Mouse (Mus musculus) heart, embryonic 12.5 days (tissue): ENCODE data around the gene Adamts16. TPM values are rescaled to one million over a fixed set of nuclear protein-coding genes. Genes with fewer than 3 reads are reported as not detected.

Experiments used
- ATAC-seq: fragments of 200-750 bp; cut with Nextera tagmentation; 2 replicates; pipeline ENCODE4 v1.8.0; 2017; ENCODE audit warnings: moderate TSS enrichment, moderate library complexity; ENCODE audit not compliant: insufficient number of reproducible peaks, low FRiP score
- H3K27ac ChIP-seq: fragments of 300-500 bp; sonication (generic); 2 replicates; pipeline ENCODE4 v1.5.1; 2016; ENCODE audit warnings: mild to moderate bottlenecking, moderate library complexity; ENCODE audit not compliant: poor library complexity, severe bottlenecking
- H3K27me3 ChIP-seq: fragments of 300-500 bp; sonication (generic); replicated peaks from 2 replicates; pipeline ENCODE4 v1.6.1; 2016; ENCODE audit warnings: mild to moderate bottlenecking, moderate library complexity
- H3K36me3 ChIP-seq: fragments of 300-500 bp; sonication (generic); 2 replicates; pipeline ENCODE4 v1.6.1; 2016; ENCODE audit warnings: mild to moderate bottlenecking, moderate library complexity
- H3K4me1 ChIP-seq: fragments of 300-500 bp; sonication (generic); replicated peaks from 2 replicates; pipeline ENCODE4 v1.6.1; 2016; ENCODE audit warnings: mild to moderate bottlenecking
- H3K4me2 ChIP-seq: fragments of 300-500 bp; sonication (generic); 2 replicates; pipeline ENCODE4 v1.6.1; 2016; ENCODE audit warnings: mild to moderate bottlenecking, moderate library complexity
- H3K4me3 ChIP-seq: fragments of 300-500 bp; sonication (generic); 2 replicates; pipeline ENCODE4 v1.5.1; 2016; ENCODE audit warnings: mild to moderate bottlenecking
- H3K9ac ChIP-seq: fragments of 300-500 bp; sonication (generic); 2 replicates; pipeline ENCODE4 v1.6.1; 2016; ENCODE audit warnings: mild to moderate bottlenecking, moderate library complexity
- H3K9me3 ChIP-seq: fragments of 300-500 bp; sonication (generic); replicated peaks from 2 replicates; pipeline ENCODE4 v1.6.1; 2016; ENCODE audit warnings: mild to moderate bottlenecking, moderate library complexity
- WGBS: fragments of 180-500 bp; shearing (Covaris S2); methylation state at CpG from one replicate; pipeline ENCODE4 v1.1.7; 2016; 5-methylcytosine and 5-hydroxymethylcytosine counted together
- polyA plus RNA-seq: library from polyadenylated mRNA; unstranded; fragments of >200 nt; fragmentation: Nextera tagmentation; extraction: Ambion mirVana; gene quantifications from 2 replicates; pipeline ENCODE4 v1.2.1, GENCODE M21; 2016

Gene Adamts16
- polyA plus RNA-seq, 1 experiment from 2014 or later: 0.14 TPM

DNA sequence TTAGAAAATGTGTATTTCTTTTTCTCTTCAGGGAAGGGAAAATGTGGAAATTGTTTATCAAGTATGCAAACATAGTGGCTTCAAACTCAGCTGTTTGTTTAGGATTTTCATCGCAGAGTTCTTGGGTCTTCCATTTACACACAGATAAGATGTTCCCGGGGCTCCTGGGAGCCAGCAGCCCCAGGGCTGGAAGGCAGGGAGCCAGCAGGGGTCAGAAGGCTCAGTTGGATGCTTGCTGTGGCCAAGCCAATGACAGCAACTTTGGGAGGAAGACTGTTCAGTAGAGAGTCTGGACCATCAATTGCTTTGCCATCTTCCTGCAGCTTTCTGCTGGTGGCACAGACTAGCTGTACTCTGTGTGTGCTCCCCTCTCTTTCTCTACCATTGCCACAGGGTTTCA is 108.4 kb downstream of the Adamts16 start:
- ATAC-seq: no peak
- H3K27me3 ChIP-seq: peaks cover 16% of the 10 kb centered on the region; the same call in 1 of the 2 replicates
- H3K27ac ChIP-seq: no peak overlapping the region
- H3K9ac ChIP-seq: no peak overlapping the region
- 25% methylated on average over 2 of the region's 2 CpGs for WGBS
- H3K9me3 ChIP-seq: no peaks in the 10 kb centered on the region
- H3K4me3 ChIP-seq: no peak overlapping the region
- H3K4me1 ChIP-seq: peaks cover 23% of the 10 kb centered on the region
- H3K4me2 ChIP-seq: no peak overlapping the region
- no peaks in the 10 kb centered on the region for H3K36me3 ChIP-seq

DNA sequence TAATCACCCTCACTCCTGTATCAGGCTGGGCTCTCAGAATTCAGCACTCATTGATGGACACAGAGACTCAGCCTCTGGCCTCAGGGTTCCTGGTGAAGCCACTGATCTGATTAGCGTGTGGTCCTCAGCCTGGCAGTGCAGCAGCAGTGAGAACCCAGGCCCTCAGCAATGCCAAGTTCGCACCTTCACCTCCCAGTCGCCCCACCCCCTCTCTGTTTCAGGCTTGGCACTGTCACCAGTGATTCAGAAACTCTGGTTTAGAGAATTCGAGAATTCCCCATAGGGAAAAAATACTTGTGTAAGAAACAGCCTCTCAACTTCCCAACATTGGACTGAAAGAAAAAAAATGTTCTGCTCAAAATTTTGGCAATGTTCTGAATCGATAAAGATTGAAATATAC is 108.8 kb downstream of the Adamts16 start:
- Histone ChIP-seq H3K4me3 (no peak overlapping the region), H3K4me2 (no peak overlapping the region), H3K9me3 (no peaks in the 10 kb centered on the region), H3K9ac (no peak overlapping the region), H3K36me3 (no peaks in the 10 kb centered on the region), H3K27me3 (peaks cover 12% of the 10 kb centered on the region; the same call in 1 of the 2 replicates), H3K4me1 (peaks cover 23% of the 10 kb centered on the region), H3K27ac (no peak overlapping the region)
- WGBS: 67% methylated on average over 5 of the region's 5 CpGs
- no peak for ATAC-seq

DNA sequence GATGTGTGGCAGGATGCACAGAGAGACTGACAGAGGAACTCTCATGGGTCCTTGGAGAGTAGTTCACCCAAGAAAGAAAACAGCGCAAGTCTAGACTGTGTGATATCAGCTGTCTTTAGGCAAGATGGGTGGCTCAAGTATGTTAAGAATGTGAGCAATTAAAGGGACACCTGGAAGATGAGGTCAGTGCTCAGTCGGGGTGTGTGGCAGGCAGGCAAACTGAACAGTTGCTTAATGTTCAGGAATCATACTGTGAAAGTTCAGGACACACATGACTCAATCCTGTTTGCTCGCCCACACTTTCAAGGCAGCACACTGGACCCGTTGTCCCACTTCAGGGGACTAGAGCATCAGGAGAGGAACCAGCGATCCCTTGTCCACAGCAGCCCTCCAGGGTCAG is 110.3 kb downstream of the Adamts16 start:
- Histone ChIP-seq H3K27me3 (peaks cover 10% of the 10 kb centered on the region; the same call in 1 of the 2 replicates), H3K9me3 (no peaks in the 10 kb centered on the region), H3K4me2 (no peak overlapping the region), H3K36me3 (no peaks in the 10 kb centered on the region), H3K4me3 (no peak overlapping the region), H3K27ac (no peak overlapping the region), H3K9ac (no peak overlapping the region), H3K4me1 (peaks cover 14% of the 10 kb centered on the region)
- WGBS: 58% methylated on average over 5 of the region's 5 CpGs
- ATAC-seq: no peak

GRCm38 (mm10) chr13:70729996-70730395 is 111.6 kb downstream of the Adamts16 start:
- 0 out of 2 replicates have a peak, but pooled peaks cover 11% of the 10 kb centered on the region for H3K4me1 ChIP-seq
- ATAC-seq: no peak
- H3K9ac ChIP-seq: no peak overlapping the region
- H3K36me3 ChIP-seq: no peaks in the 10 kb centered on the region
- no peak overlapping the region for H3K4me2 ChIP-seq
- no peaks in the 10 kb centered on the region for H3K9me3 ChIP-seq
- H3K27ac ChIP-seq: no peak overlapping the region
- WGBS: 44% methylated on average over 5 of the region's 5 CpGs
- peaks cover 10% of the 10 kb centered on the region; the same call in 1 of the 2 replicates for H3K27me3 ChIP-seq
- no peak overlapping the region for H3K4me3 ChIP-seq

- Histone ChIP-seq H3K27ac (no peak overlapping the region), H3K4me1 (peaks cover 21% of the 10 kb centered on the region), H3K9ac (no peak overlapping the region), H3K9me3 (no peaks in the 10 kb centered on the region), H3K4me2 (no peak overlapping the region), H3K27me3 (peaks cover 6% of the 10 kb centered on the region; the same call in 1 of the 2 replicates), H3K36me3 (no peaks in the 10 kb centered on the region), H3K4me3 (no peak overlapping the region)
- WGBS: 81% methylated on average over 3 of the region's 3 CpGs
- no peak for ATAC-seq
Observed at GRCm38 (mm10) chr13:70726249-70726648, 115.4 kb downstream of the Adamts16 start.

GRCm38 (mm10) chr13:70724635-70725034 is 117.0 kb downstream of the Adamts16 start:
- Histone ChIP-seq H3K4me1 (peaks cover 22% of the 10 kb centered on the region), H3K4me2 (no peak overlapping the region), H3K4me3 (no peak overlapping the region), H3K27ac (no peak overlapping the region), H3K9me3 (no peaks in the 10 kb centered on the region), H3K9ac (no peak overlapping the region), H3K36me3 (no peaks in the 10 kb centered on the region), H3K27me3 (0 out of 2 replicates have a peak, but pooled peaks cover 4% of the 10 kb centered on the region)
- no peak for ATAC-seq
- WGBS: 15% methylated on average over 3 of the region's 3 CpGs

DNA sequence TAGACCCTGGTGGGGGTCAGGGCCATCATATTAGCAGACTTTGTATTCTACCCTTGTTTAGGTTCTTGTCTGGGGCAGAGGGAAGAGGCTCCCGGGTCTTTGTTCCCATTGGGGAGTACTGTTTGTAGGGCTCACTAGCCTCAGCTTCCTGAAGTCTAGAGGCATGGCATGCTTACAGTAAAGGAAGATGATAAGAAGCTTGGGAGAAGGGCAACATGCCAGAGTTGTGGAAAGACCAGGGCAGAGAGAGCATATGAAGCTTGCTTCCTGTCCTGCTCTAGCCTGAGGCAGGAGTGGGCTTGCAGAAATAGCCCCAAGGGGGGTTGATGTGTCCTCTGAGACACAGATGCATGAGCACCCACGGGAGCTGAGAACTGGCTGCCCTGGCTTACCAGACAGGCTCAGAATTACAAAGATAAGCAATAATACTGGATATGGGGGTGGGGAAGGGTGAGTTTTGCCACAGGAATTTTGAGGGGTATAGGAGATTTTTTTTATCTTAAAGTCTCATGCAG is 117.4 kb downstream of the Adamts16 start:
- no peak overlapping the region for H3K9ac ChIP-seq
- no peaks in the 10 kb centered on the region for H3K9me3 ChIP-seq
- ATAC-seq: peak; percentile 57; the same call in 1 of the 2 replicates
- no peak overlapping the region for H3K4me3 ChIP-seq
- no peaks in the 10 kb centered on the region for H3K36me3 ChIP-seq
- 0 out of 2 replicates have a peak, but pooled peaks cover 4% of the 10 kb centered on the region for H3K27me3 ChIP-seq
- H3K4me2 ChIP-seq: no peak overlapping the region
- peaks cover 22% of the 10 kb centered on the region for H3K4me1 ChIP-seq
- WGBS: 40% methylated on average over 2 of the region's 2 CpGs
- no peak overlapping the region for H3K27ac ChIP-seq

GRCm38 (mm10) chr13:70719994-70720393 is 121.6 kb downstream of the Adamts16 start:
- H3K27ac ChIP-seq: no peak overlapping the region
- H3K27me3 ChIP-seq: 0 out of 2 replicates have a peak, but pooled peaks cover 4% of the 10 kb centered on the region
- no peak for ATAC-seq
- H3K36me3 ChIP-seq: no peaks in the 10 kb centered on the region
- no peaks in the 10 kb centered on the region for H3K9me3 ChIP-seq
- no peak overlapping the region for H3K4me3 ChIP-seq
- 30% methylated on average over 1 of the region's 1 CpGs for WGBS
- H3K9ac ChIP-seq: no peak overlapping the region
- H3K4me2 ChIP-seq: no peak overlapping the region
- H3K4me1 ChIP-seq: peaks cover 24% of the 10 kb centered on the region

- no peaks in the 10 kb centered on the region for H3K9me3 ChIP-seq
- 0 out of 2 replicates have a peak, but pooled peaks cover 4% of the 10 kb centered on the region for H3K27me3 ChIP-seq
- H3K27ac ChIP-seq: no peak overlapping the region
- ATAC-seq: no peak
- peaks cover 12% of the 10 kb centered on the region for H3K4me1 ChIP-seq
- H3K4me2 ChIP-seq: no peak overlapping the region
- WGBS: 65% methylated on average over 2 of the region's 2 CpGs
- no peak overlapping the region for H3K4me3 ChIP-seq
- H3K36me3 ChIP-seq: no peaks in the 10 kb centered on the region
- H3K9ac ChIP-seq: no peak overlapping the region
Observed at GRCm38 (mm10) chr13:70718814-70719213, 122.8 kb downstream of the Adamts16 start.

- no peaks in the 10 kb centered on the region for H3K9me3 ChIP-seq
- no peak overlapping the region for H3K9ac ChIP-seq
- no peak for ATAC-seq
- H3K4me3 ChIP-seq: no peak overlapping the region
- WGBS: 63% methylated on average over 5 of the region's 5 CpGs
- 0 out of 2 replicates have a peak, but pooled peaks cover 4% of the 10 kb centered on the region for H3K27me3 ChIP-seq
- no peaks in the 10 kb centered on the region for H3K36me3 ChIP-seq
- H3K4me1 ChIP-seq: peaks cover 9% of the 10 kb centered on the region; the same call in 1 of the 2 replicates
- no peak overlapping the region for H3K27ac ChIP-seq
- H3K4me2 ChIP-seq: no peak overlapping the region
Observed at GRCm38 (mm10) chr13:70716022-70716421, 125.6 kb downstream of the Adamts16 start.

- WGBS: 80% methylated on average over 7 of the region's 7 CpGs
- H3K36me3 ChIP-seq: no peaks in the 10 kb centered on the region
- no peak for ATAC-seq
- H3K9me3 ChIP-seq: no peaks in the 10 kb centered on the region
- H3K27me3 ChIP-seq: 0 out of 2 replicates have a peak, but pooled peaks cover 4% of the 10 kb centered on the region
- 0 out of 2 replicates have a peak, but pooled peaks cover 4% of the 10 kb centered on the region for H3K4me1 ChIP-seq
- H3K4me2 ChIP-seq: no peak overlapping the region
- H3K9ac ChIP-seq: no peak overlapping the region
- no peak overlapping the region for H3K27ac ChIP-seq
- no peak overlapping the region for H3K4me3 ChIP-seq
Observed at GRCm38 (mm10) chr13:70714081-70714775, 127.4 kb downstream of the Adamts16 start.
